Mouse (Mus musculus) liver, adult 2 months (tissue): ENCODE measurements around the gene Epha6.

Source experiments
- CTCF ChIP-seq: fragments of 200-500 bp; IDR thresholded peaks from 2 replicates; pipeline ENCODE4 v1.5.1; 2011; ENCODE audit warnings: low read depth, low read length, control low read depth
- POLR2A ChIP-seq: fragments of 200-500 bp; IDR thresholded peaks from 2 replicates; pipeline ENCODE4 v1.6.1; 2011; ENCODE audit warnings: low read length, control low read depth; ENCODE audit not compliant: insufficient read depth; ENCODE audit errors: extremely low read depth

- no peak for TF ChIP-seq POLR2A
- no peak for TF ChIP-seq CTCF
Observed at GRCm38 (mm10) chr16:59615675-59616074, 989.7 kb downstream of the Epha6 start.
